Mouse (Mus musculus): ENCODE data around the gene Rapgef5.

Rapgef5 gene

GRCm38 (mm10) chr12:117531106-117531505 is 14.8 kb downstream of the Rapgef5 start:
- no peak for DNase-seq (ENCODE audit: low spot score)

GRCm38 (mm10) chr12:117533176-117534086 is 17.2 kb downstream of the Rapgef5 start:
- peak; percentile 2 for DNase-seq (ENCODE audit: low spot score)

GRCm38 (mm10) chr12:117534087-117534751 is 17.9 kb downstream of the Rapgef5 start:
- DNase-seq (ENCODE audit: low spot score), result peak; percentile 6

GRCm38 (mm10) chr12:117540352-117540751 is 24.1 kb downstream of the Rapgef5 start:
- no peak for DNase-seq (ENCODE audit: low spot score)

GRCm38 (mm10) chr12:117545277-117545676 is 29.0 kb downstream of the Rapgef5 start:
- no peak for DNase-seq (ENCODE audit: low spot score)

GRCm38 (mm10) chr12:117553353-117553752 is 37.1 kb downstream of the Rapgef5 start:
- no peak for DNase-seq (ENCODE audit: low spot score)

GRCm38 (mm10) chr12:117554612-117555063 is 38.4 kb downstream of the Rapgef5 start:
- no peak for DNase-seq (ENCODE audit: low spot score)

GRCm38 (mm10) chr12:117560450-117560849 is 44.2 kb downstream of the Rapgef5 start:
- no peak for DNase-seq (ENCODE audit: low spot score)

- DNase-seq (ENCODE audit: low spot score), result no peak
These were observed 45.3 kb downstream of the Rapgef5 start for GRCm38 (mm10) chr12:117561411-117562059.

GRCm38 (mm10) chr12:117562085-117562484 is 45.8 kb downstream of the Rapgef5 start:
- DNase-seq (ENCODE audit: low spot score), result no peak

GRCm38 (mm10) chr12:117563859-117564258 is 47.6 kb downstream of the Rapgef5 start:
- no peak for DNase-seq (ENCODE audit: low spot score)

GRCm38 (mm10) chr12:117566298-117566697 is 50.0 kb downstream of the Rapgef5 start:
- DNase-seq (ENCODE audit: low spot score), result no peak

GRCm38 (mm10) chr12:117569671-117570070 is 53.4 kb downstream of the Rapgef5 start:
- DNase-seq (ENCODE audit: low spot score), result no peak

GRCm38 (mm10) chr12:117584256-117584655 is 68.0 kb downstream of the Rapgef5 start:
- no peak for DNase-seq (ENCODE audit: low spot score)

- no peak for DNase-seq (ENCODE audit: low spot score)
These were observed 69.1 kb downstream of the Rapgef5 start for GRCm38 (mm10) chr12:117585390-117585789.

GRCm38 (mm10) chr12:117586124-117586523 is 69.8 kb downstream of the Rapgef5 start:
- DNase-seq (ENCODE audit: low spot score), result peak; percentile 23

GRCm38 (mm10) chr12:117589186-117589585 is 72.9 kb downstream of the Rapgef5 start:
- no peak for DNase-seq (ENCODE audit: low spot score)

GRCm38 (mm10) chr12:117592019-117592418 is 75.7 kb downstream of the Rapgef5 start:
- no peak for DNase-seq (ENCODE audit: low spot score)

- no peak for DNase-seq (ENCODE audit: low spot score)
These were observed 76.3 kb downstream of the Rapgef5 start for GRCm38 (mm10) chr12:117592583-117592982.

- no peak for DNase-seq (ENCODE audit: low spot score)
These were observed 78.9 kb downstream of the Rapgef5 start for GRCm38 (mm10) chr12:117595179-117595578.

GRCm38 (mm10) chr12:117598190-117598589 is 81.9 kb downstream of the Rapgef5 start:
- DNase-seq (ENCODE audit: low spot score), result no peak

- no peak for DNase-seq (ENCODE audit: low spot score)
These were observed 89.7 kb downstream of the Rapgef5 start for GRCm38 (mm10) chr12:117605966-117606365.

GRCm38 (mm10) chr12:117612715-117613114 is 96.4 kb downstream of the Rapgef5 start:
- DNase-seq (ENCODE audit: low spot score), result no peak
